Mouse (Mus musculus) gastrocnemius, adult 2 months (tissue): ENCODE measurements around the gene Ece1. TPM values are rescaled to one million over a fixed set of nuclear protein-coding genes. Genes with fewer than 3 reads are reported as not detected.

ENCODE experiments used
- DNase-seq: peaks from one replicate; pipeline ENCODE4 v3.0.0; 2022
- H3K27ac ChIP-seq: fragments of 200-600 bp; 2 replicates; pipeline ENCODE4 v1.8.1; 2022; ENCODE audit warnings: mild to moderate bottlenecking
- H3K4me3 ChIP-seq: fragments of 200-600 bp; 2 replicates; pipeline ENCODE4 v1.8.1; 2022; ENCODE audit warnings: mild to moderate bottlenecking, moderate library complexity
- CTCF ChIP-seq: fragments of 200-600 bp; IDR thresholded peaks from 2 replicates; pipeline ENCODE4 v1.8.1; 2022; ENCODE audit warnings: antibody characterized with exemption, mild to moderate bottlenecking, moderate library complexity
- intact Hi-C: fragments of 180-260 bp; cut with DNase I; formaldehyde crosslinking; loops from one replicate; pipeline ENCODE4 v1.15.1; 2025
- total RNA-seq, 2 experiments: library from RNA; stranded (reverse); gene quantifications; 2 replicates each; pipeline ENCODE4 v1.2.3; 2021

The Ece1 gene
- total RNA-seq, 2 experiments from 2014 or later: 61.6 to 103 TPM

DNA sequence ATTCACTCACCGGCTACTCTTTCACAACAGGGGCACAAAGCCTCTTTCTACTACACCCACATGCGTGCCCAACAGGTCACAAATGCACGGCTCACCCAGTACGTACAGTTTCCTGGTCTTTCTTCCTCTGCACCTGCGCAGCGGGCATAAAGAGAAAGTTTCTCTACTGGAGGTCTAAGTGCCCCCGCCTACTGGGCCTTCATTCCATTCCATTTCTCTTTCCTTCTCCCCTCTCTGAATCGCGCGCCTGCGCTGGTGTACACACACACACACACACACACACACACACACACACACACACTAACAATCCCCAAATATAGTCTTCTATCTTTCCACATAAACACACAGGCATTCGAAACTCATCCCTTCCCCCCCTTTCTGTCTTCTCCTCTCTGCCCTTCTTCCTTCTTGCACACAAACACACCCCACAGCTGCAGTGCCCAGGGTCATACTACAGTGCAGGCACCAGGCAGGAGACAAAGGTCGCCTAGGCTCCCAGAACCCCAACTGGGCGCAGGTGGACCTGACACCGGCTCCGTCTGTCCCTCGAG lies 501 bp upstream of the Ece1 start:
- peak overlapping the region; percentile 97 for H3K27ac ChIP-seq
- peak overlapping the region; percentile 96 for H3K4me3 ChIP-seq
- TF ChIP-seq CTCF: no peak
- intact Hi-C loops: loop anchor here (2.0 kb wide), 1 partner anchor 81 kb away; no protein-coding TSS in a partner anchor
- DNase-seq: no peak

DNA sequence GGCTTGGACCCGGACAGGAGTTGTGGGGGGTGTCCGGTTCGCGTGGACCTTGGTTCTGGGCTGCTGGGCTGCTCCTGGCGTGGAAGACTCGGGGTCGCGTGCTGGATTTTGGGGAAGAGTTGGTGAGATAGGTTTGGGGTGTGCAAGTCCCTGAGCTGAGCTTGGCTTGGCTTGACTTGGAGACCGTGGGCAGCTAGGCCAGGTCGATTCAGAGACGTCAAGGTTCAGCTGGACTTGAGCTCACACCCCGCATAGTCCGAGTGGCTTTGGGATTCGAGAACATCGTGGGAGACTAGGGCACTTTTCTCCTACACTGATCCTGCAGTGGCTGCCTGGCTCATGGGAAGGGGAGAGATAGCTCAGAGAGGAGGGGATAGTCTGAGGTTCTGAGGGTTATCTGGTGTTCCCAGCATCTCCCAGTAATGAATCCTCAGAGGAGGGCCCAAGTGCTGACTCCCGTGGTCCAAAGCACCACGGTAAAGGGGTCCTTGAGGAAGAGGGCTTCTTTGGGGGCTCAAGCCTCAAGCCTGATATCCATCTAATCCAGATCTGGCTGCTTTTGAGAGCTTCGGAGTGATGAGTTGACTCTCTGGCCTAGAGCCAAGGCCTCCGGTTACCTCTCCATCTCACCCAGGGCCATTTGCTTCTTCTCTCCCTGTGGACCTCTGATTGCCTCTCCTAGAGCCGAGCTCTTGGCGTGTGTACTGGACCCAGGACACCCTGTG lies 641 bp downstream of the Ece1 start:
- intact Hi-C loops: loop anchor here (2.0 kb wide), 1 partner anchor 80 kb away; no protein-coding TSS in a partner anchor
- TF ChIP-seq CTCF: no peak
- peak; percentile 53 for DNase-seq
- H3K27ac ChIP-seq: peak overlapping the region; percentile 97
- peak overlapping the region; percentile 96 for H3K4me3 ChIP-seq

DNA sequence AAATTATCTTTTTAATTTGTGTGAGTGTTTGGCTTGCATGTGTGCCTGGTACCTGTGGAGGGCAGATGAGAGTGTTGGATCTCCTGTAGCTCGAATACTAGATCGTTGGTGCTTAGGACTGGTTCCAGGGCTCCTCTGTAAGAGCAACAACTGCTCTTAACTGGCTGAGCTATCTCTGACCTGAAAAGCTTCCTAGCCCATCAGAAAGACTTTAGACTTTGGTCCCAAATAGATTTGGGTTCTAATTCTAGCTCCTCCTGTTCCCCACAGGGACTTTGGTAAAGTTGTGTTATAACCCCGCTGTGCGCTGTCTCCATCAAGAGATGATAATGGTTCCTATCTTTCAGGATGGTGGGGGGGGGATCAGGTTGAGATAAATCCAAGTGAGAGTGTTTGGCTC lies 2.0 kb downstream of the Ece1 start:
- no peak for DNase-seq
- Histone ChIP-seq H3K4me3 (peak overlapping the region; percentile 96), H3K27ac (peak overlapping the region; percentile 97)
- TF ChIP-seq CTCF: 0 out of 2 replicates have a peak, but pooled peaks have one; percentile 3
- intact Hi-C loops: no loop called here

DNA sequence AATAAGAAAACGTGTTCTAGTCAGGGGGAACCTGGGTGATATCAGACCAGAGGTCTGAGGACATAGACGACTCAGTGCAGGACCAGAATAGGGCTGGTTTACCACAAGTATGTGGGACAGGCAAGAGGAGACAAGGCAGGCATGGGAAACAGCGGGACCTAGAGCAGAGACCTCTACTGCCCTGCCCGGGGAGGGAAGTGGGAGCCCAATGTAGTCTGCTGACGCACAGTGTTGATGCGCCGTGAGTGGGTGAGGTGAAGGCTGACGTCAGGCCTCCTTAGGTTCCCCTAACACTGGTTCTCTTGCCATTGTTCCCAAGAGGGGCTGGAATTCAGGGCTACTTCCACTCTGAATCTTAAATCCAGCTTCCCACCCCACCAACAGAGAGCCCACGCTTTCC lies 2.7 kb downstream of the Ece1 start:
- peak overlapping the region; percentile 86 for H3K27ac ChIP-seq
- H3K4me3 ChIP-seq: peak overlapping the region; percentile 96
- intact Hi-C loops: no loop called here
- no peak for DNase-seq
- no peak for TF ChIP-seq CTCF

DNA sequence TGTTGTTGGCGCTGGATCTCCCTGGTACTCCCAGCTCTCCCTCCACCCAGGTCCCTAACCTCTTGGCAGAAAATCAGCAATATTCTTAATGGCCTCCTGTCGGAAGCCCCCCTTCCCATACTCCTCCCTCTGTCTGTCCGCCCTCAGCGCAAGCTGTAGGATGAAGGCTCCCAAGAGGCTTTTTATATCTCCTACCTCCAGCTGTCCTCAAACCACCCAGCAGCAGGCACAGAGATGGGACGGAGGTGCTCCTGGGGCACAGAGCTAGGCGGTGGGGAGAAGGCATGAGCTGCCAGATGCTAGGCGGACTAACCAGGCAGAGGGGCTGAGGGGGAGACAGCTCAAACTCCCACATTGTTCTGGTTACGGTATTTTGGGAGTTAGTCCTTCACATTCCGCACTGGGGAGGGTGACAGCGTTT lies 3.2 kb downstream of the Ece1 start:
- H3K27ac ChIP-seq: peak overlapping the region; percentile 86
- peak overlapping the region; percentile 96 for H3K4me3 ChIP-seq
- intact Hi-C loops: no loop called here
- TF ChIP-seq CTCF: no peak
- no peak for DNase-seq

DNA sequence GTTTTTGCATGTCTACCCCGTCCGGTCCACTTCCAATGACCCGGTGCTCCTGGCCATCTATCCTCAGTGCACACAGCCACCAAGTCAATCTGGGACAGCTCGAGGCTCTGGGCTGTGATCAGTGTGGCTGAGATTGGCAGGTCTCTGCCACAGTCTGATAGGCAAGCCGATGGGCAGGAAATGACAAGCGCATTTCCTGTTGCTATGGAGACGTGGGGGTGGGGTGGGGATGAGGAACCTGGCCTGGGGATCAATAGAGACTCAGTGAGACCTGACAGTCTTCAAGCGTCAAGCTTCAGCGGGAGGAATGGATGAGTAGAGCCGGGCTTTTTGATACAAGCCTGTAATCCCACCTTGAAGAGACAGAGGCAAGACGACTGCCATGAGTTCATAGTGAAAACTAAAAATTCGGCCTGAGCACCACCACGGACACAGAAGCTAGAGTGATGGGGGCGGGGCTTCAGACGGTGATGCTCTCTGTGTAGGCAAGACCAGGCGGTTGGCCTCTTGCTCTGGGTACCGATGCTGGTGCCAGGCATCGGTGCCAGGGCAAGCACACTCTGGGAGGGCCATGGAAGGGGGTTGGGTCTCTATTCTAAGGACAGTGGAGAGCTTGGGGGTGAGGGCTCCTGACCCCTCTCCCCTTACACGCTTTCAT lies 4.3 kb downstream of the Ece1 start:
- H3K4me3 ChIP-seq: no peak overlapping the region
- TF ChIP-seq CTCF: no peak
- peak overlapping the region; percentile 86 for H3K27ac ChIP-seq
- peak; percentile 58 for DNase-seq
- intact Hi-C loops: no loop called here

DNA sequence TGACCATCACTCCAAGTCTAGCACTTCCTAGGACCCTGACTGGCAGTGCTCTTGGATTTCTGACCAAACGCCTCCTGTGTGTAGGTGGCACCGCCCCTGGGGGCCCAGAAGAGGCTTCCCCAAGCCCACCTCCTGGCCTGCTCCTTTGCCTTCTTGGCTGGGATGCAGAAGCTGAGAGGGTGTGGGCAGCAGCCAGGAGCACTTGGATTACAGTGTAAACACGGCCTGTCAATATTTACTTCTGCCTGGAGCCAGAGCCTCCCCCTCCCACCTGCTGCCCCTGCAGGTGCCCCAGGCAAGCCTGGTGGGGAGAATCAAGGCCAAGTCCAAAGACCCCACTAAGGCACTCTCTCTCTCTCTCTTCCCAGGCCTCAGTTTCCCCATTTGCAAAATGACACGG lies 5.2 kb downstream of the Ece1 start:
- Histone ChIP-seq H3K4me3 (peak overlapping the region; percentile 41), H3K27ac (peak overlapping the region; percentile 86)
- TF ChIP-seq CTCF: no peak
- DNase-seq: peak; percentile 68
- intact Hi-C loops: no loop called here

DNA sequence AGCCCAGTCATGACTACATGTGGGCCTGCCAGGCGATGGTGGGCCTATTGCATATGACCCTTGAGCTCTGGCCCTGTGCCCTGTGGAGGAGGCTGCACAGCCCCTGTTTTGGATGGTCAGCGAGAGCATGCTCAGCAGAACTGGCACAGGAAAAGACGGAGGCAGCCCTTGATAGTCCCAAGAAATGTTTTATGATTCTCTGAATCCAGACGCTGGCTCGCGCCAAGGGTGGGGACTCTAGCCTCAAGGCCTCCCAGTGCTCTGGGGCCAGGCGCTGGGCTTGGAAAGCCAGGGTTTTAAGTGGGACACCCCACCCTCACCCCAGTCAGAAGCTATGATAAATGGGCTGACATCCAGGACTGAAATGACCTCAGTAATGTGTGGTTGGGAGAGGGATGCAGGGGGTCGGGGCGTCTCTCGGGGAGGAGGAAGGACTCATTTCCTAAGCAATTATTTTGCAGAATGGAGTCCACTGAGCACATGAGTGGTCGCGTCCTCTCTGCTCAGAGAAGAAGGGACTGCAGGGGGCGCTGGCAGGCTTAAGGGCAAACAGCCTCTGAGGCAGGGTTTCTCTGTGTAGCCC lies 5.7 kb downstream of the Ece1 start:
- TF ChIP-seq CTCF: peak; percentile 42
- intact Hi-C loops: no loop called here
- Histone ChIP-seq H3K4me3 (peak overlapping the region; percentile 41), H3K27ac (peak overlapping the region; percentile 86)
- peak; percentile 78 for DNase-seq

DNA sequence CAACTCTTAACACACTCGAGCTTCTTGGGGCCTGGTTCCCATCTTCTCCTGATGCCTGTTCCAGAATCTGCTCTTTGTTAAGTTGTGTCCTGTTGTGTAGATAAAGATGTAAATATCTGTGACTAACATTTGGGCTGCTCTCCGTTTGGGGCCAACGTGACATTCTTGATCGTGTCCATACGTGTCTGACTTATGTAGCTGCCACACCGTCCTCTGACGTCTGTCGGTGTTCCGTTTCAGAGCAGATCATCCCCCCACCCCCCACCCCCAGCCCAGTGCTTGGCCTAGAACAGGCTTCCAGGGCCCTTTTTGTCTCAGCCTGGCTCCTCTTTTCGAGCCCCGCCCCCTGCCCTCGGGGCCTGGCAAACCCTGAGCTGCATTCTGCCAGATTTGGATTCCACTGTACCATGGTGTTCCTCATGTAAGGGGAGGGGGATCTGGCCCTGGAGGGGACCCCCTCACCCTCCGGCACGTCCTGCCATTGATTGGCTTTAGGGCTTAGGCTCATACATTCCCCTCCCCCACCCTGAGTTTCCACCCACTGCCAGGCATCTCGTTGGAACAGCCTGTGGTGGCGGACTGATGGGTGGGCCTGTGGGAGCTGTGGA lies 7.7 kb downstream of the Ece1 start:
- H3K4me3 ChIP-seq: peak overlapping the region; percentile 13; the same call in 1 of the 2 replicates
- DNase-seq: peak; percentile 55
- H3K27ac ChIP-seq: peak overlapping the region; percentile 86; the same call in 1 of the 2 replicates
- TF ChIP-seq CTCF: no peak
- intact Hi-C loops: no loop called here

DNA sequence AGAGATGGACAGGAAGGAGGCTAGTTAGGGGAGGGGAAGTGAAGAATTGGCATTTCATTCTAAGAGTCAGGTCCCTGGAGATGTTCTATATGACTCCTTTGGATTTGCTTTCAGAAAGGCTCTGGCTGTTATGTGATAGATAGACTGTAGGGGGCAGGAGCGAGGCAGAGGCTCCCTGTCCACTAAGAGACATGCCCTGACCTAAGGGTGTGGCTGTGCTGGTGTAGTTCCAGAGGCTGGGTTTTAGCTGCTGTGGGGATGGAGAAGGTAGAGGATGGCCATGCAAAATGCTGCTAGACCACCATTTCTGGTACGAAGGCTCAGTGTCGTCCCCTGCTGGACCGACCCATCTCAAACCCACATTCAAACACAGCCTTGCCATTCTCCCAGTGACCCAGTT lies 8.9 kb downstream of the Ece1 start:
- DNase-seq: no peak
- Histone ChIP-seq H3K27ac (no peak overlapping the region), H3K4me3 (no peak overlapping the region)
- peak; percentile 54 for TF ChIP-seq CTCF
- intact Hi-C loops: no loop called here

DNA sequence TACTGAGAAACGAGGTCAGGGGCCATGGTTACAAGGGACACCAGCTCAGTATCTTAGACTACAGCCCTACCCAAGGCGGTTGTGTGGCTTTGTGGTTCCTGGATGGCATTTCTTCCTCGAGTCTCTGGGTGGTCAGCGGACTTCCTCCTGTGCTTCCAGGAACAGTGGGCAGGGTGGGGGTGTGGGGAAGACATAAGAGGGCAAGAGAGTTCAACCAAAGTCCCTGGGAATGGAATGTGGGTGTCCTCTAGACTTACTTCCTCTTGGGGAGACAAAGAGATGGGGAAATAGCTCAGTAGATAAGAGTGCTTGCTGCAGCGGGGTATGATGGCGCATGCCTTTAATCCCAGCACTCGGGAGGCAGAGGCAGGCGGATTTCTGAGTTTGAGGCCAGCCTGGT lies 9.4 kb downstream of the Ece1 start:
- Histone ChIP-seq H3K4me3 (no peak overlapping the region), H3K27ac (no peak overlapping the region)
- DNase-seq: no peak
- intact Hi-C loops: no loop called here
- TF ChIP-seq CTCF: no peak

DNA sequence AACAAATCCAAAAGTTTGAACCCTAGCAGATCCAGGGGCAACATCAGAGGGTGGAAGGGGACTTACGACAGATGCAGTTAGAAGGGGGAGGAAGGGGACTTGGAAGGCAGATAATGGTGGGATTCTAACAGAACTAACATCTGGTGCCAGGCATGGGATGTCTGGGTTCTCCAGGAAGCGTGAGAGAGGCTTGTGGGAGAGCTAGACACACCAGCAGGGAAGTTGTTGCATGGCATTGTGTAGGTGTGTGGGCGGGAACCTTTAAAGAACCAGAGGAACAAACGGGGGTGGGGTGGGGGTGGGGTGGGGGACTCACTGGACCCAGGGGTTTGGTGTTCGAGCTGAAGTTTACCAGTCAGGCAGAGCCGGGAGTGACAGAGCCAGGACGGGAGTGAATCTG lies 12.3 kb downstream of the Ece1 start:
- no peak overlapping the region for H3K4me3 ChIP-seq
- DNase-seq: no peak
- H3K27ac ChIP-seq: no peak overlapping the region
- TF ChIP-seq CTCF: no peak
- intact Hi-C loops: no loop called here
